Mouse (Mus musculus) spleen, postnatal 4 days (tissue): ENCODE results near the gene Erc2.

Source experiments
- DNase-seq, 2 experiments: peaks; one replicate each; pipeline ENCODE4 v3.0.0; 2022; ENCODE audit warnings: low spot score in 2 of 2

Gene Erc2

GRCm38 (mm10) chr14:28061649-28062375, 439.6 kb downstream of the Erc2 start:
- no peak for DNase-seq

- no peak for DNase-seq
Measured at GRCm38 (mm10) chr14:28068021-28068420, 445.8 kb downstream of the Erc2 start.

DNA sequence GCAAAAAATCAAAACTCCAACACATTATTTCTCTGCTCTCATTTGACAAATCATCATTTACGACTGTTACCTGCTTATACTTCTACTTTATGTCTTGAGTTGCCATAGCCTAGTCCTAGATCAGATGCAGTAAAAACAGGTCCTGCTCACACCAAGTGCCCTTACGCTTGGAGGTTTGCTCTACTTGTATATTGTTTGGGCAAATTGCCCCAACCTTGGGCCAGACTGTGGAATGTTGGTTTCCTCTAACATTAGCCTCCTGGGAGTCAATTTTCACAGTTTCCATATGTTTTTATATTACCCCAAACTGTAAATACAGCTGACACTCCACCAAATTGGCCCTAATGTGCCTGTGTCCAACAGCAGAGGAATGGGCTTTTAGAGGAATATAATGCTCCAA, 447.6 kb downstream of the Erc2 start:
- no peak for DNase-seq

- no peak for DNase-seq
Measured at GRCm38 (mm10) chr14:28072561-28072960, 450.3 kb downstream of the Erc2 start.

- no peak for DNase-seq
Measured at GRCm38 (mm10) chr14:28089636-28090443, 467.6 kb downstream of the Erc2 start.

DNA sequence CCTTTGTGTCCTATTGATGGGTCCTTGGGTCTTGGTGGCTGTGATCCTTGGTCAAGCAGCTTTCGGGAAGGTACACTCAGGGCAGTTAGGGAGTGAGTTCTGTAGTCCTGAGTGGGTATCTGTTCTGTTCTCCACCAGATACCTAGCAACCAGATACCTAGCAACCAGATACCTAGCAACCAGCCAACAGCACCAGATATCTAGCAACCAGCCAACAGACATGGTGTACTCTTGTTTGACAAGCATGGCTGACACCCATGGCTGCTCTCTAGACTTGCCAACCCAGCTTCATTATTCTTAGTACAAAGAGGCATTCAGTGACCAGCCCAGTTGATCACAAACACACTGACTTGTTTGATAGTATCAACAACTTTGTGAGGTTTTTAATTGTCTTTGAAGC, 469.1 kb downstream of the Erc2 start:
- DNase-seq = no peak

DNA sequence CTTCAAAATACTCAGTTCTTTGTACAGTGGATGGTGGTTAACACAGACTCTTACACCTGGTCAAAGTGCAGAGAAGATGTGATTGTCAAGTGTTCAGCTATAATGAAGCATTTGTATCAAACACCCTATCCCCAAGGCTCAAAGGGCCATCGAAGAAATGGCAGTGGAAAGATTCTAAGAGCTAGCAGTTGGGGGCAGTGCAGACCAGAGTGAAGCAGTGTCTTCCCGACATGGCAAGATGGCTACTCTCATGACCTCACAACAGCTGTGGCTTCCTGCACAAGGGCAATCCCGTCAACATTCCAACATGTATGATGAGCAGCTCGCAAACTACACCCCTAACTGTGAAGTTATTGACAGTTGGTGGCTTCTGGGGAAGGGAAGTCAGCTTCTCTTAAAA, 471.0 kb downstream of the Erc2 start:
- DNase-seq = no peak

- no peak for DNase-seq
Measured at GRCm38 (mm10) chr14:28093913-28094312, 471.7 kb downstream of the Erc2 start.

DNA sequence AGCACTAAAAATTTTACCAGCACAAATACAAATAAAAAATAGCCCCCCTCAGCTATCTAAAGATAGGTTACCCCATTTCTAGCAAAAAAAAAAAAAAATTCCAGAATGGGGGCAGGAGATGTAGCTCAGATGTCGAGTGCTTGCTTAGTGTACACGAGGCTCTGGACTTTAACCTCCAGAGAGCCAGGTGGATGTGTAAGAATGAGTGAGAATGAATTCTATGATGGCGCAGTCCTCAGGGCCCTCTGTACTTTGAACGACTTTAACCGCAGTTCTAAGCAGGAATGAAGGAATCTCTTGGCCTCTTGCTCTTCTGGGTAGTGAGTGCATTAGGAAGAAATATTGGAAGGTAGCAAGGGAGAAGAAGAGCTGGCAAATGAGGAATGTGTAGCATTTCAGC, 476.9 kb downstream of the Erc2 start:
- DNase-seq = no peak

DNA sequence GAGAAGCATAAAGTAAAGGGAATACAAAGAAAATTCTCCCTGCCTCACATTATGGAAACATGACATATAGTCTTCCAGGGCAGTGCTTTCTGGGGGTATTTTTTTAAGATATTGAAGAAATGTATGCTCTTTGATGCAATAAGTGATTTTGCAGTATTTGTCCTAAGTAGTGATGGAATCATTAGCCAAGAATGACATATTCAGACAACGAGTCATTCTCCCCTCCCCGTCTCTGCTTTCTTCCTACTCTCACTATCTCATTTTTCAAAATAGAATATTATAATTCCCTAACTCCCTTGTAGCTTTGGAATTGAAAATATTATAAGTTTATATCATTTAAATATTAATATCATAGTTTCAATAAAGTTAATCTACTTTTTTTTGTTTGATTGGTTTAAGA, 490.9 kb downstream of the Erc2 start:
- no peak for DNase-seq

- no peak for DNase-seq
Measured at GRCm38 (mm10) chr14:28120851-28121250, 498.6 kb downstream of the Erc2 start.

GRCm38 (mm10) chr14:28126842-28127241, 504.6 kb downstream of the Erc2 start:
- no peak for DNase-seq

GRCm38 (mm10) chr14:28128999-28129398, 506.8 kb downstream of the Erc2 start:
- DNase-seq = no peak

DNA sequence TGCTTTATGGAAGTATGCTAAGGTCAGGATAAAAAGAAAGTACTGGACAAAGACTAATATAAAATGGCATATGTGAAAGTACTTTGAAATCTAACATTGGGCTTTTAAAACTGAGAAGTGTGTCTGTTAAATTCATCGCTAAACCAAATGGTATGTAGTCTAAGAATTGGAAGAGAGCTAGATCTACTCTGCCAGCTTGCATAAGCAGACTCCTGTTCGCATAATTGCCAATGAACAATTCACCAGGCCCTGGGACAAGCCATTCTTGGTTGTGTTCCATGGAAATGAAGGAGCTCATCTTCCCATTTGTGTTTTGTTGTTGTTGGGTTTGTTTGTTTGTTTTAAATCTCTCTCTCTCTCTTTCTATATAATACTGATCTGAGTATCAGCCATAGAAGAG, 521.8 kb downstream of the Erc2 start:
- no peak for DNase-seq

DNA sequence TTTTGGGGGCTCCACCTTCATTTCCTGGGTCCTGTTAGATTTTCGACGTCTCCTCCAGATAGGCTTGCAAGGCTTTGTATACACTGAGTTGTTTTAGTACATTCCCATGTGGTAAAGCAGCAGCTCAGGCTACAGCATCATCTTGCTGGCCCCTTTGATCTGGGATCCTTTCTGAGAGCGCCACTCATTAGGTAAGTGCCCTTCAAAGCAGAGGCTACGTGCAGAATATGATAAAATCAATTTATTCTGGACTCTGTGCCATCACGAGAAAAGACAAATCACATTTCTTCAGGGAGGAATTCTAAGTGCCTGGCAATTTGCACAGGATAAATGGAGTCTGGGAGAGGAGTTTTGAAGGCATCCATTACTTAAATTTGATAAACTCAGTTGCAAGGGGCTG, 525.0 kb downstream of the Erc2 start:
- DNase-seq = no peak

GRCm38 (mm10) chr14:28150942-28151341, 528.7 kb downstream of the Erc2 start:
- no peak for DNase-seq

GRCm38 (mm10) chr14:28155706-28156105, 533.5 kb downstream of the Erc2 start:
- DNase-seq = no peak

- no peak for DNase-seq
Measured at GRCm38 (mm10) chr14:28160852-28161251, 538.6 kb downstream of the Erc2 start.

DNA sequence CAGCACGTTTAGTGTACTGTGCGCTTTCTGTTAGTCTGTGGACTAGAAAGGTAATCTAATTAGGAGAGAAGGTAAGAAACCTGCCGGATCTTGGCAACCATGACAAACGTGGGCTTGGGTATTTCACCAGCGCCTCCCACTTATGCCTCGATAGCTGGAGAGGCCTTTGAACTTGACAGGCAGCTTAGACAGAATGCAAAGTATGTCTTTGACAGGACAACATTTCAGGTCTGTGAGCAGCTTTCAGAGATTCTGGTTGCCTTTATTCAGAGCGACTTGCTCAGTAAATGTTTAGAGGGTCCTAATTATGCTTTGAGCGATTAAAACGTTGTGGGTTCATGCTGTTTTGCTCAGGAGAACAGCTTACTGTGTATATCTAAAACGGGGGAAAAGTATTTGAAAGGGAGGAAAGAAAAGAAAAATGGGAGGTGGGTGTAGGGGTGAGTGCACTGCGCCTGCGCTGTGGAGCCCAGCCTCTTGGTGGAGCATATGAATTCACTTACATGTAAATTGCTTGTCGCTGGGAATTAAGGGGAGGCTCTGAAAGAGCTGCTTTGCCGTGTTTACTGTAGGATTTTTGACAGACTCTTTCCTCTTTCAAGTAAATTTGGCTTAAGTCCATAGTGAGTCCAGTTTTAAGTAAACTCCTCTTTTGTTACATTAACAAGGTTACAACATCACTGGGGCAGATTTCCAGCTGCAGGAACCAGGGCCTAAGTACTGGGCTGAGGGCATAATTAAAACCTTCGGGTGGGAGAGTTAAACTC, 542.6 kb downstream of the Erc2 start:
- no peak for DNase-seq

GRCm38 (mm10) chr14:28165621-28166211, 543.5 kb downstream of the Erc2 start:
- DNase-seq = no peak

- DNase-seq = no peak
Measured at GRCm38 (mm10) chr14:28170711-28171110, 548.5 kb downstream of the Erc2 start.

- DNase-seq = no peak
Measured at GRCm38 (mm10) chr14:28171364-28171763, 549.1 kb downstream of the Erc2 start.
